Mouse (Mus musculus) liver, embryonic 16.5 days (tissue): ENCODE measurements around the gene Rsl1d1. TPM values are rescaled to one million over a fixed set of nuclear protein-coding genes. Genes with fewer than 3 reads are reported as not detected.

Experiments used
- ATAC-seq: fragments of 200-750 bp; cut with Nextera tagmentation; 2 replicates; pipeline ENCODE4 v1.8.0; 2017; ENCODE audit warnings: low read depth, mild to moderate bottlenecking, moderate number of reproducible peaks, moderate library complexity
- H3K27ac ChIP-seq: fragments of 300-500 bp; sonication (generic); 2 replicates; pipeline ENCODE4 v1.5.1; 2014; ENCODE audit warnings: mild to moderate bottlenecking, low read length
- H3K27me3 ChIP-seq: fragments of 300-500 bp; sonication (generic); 2 replicates; pipeline ENCODE4 v1.6.1; 2014; ENCODE audit warnings: low read depth, low read length, mixed read lengths; ENCODE audit not compliant: control insufficient read depth, insufficient read depth
- H3K36me3 ChIP-seq: fragments of 300-500 bp; sonication (generic); 2 replicates; pipeline ENCODE4 v1.6.1; 2014; ENCODE audit warnings: mild to moderate bottlenecking; ENCODE audit not compliant: control insufficient read depth, insufficient read depth
- H3K4me1 ChIP-seq: fragments of 300-500 bp; sonication (generic); 2 replicates; pipeline ENCODE4 v1.6.1; 2014; ENCODE audit warnings: low read depth, low read length, mixed read lengths; ENCODE audit not compliant: control insufficient read depth
- H3K4me2 ChIP-seq: fragments of 300-500 bp; sonication (generic); 2 replicates; pipeline ENCODE4 v1.6.1; 2014; ENCODE audit warnings: low read depth, low read length, mixed read lengths
- H3K4me3 ChIP-seq: fragments of 300-500 bp; sonication (generic); 2 replicates; pipeline ENCODE4 v1.5.1; 2014; ENCODE audit warnings: low read depth, mild to moderate bottlenecking, low read length
- H3K9ac ChIP-seq: fragments of 300-500 bp; sonication (generic); 2 replicates; pipeline ENCODE4 v1.6.1; 2014; ENCODE audit warnings: low read depth, low read length
- H3K9me3 ChIP-seq: fragments of 300-500 bp; sonication (generic); replicated peaks from 2 replicates; pipeline ENCODE4 v1.6.1; 2016; ENCODE audit warnings: low read length; ENCODE audit not compliant: control insufficient read depth
- WGBS: fragments of 180-500 bp; shearing (Covaris S2); extraction: QIAGEN DNeasy Blood & Tissue Kit; methylation state at CpG from one replicate; pipeline ENCODE4 v1.1.7; 2014; ENCODE audit not compliant: insufficient replicate concordance; 5-methylcytosine and 5-hydroxymethylcytosine counted together
- polyA plus RNA-seq: library from polyadenylated mRNA; unstranded; fragments of >200 nt; fragmentation: Nextera tagmentation; extraction: Ambion mirVana; gene quantifications from 2 replicates; pipeline ENCODE4 v1.2.1, GENCODE M21; 2015

The Rsl1d1 gene
- polyA plus RNA-seq = 66.9 and 74.3 TPM in 2 replicates

DNA sequence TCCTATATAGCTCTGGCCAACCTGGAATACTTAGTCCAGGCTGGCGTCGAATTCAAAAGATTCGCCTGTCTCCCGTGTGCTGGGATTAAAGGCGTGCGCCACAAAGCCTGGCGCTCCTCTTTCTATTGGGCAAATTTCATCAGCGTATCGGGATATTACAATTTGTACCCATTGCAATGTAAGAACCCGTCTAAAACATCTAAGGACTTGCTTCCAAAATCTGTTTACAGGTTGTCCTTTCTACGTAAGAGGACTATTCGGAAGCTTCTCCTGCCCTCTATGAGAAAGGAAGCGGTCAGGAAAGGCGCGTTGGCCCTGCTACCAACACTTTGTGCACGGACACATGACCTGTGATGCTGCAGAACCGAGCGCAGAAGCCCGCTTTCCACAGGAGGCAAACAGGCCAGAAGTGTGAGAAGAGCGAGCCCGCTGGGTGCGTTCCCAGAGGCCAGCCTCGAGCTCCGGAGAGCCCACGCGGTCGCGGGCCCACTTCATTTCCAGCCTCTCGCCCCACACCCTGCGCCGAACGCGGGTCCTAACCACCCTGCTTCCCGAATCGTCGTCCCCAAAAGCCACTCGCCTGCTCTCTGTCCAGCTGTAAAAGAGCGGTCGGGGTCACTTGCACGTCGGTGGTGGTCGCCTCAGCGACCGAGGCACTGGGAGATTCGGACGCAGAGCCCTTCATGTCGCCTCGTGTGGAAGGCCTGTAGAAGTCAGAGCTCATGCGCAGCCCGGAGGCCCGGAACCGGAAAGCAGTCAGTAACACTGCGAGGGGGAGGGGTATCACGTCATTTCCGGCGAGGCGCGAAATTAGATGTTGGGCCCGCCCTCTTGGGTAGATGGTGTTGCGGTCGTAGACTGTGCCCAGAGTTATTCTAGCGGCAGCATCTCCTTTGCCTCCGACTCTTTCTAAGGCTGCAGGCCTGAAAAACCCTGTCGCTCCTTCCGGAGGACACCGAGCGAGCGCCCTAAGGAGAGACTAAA lies at the start of gene Rsl1d1:
Gene Rsl1d1, minus strand, starts transcription at position 761 of the 984 bp plus-strand sequence.
- peak within 1 kb of the TSS; percentile 76 for H3K27ac ChIP-seq
- ATAC-seq = peak; percentile 98
- H3K4me2 ChIP-seq = peak within 1 kb of the TSS; percentile 92
- H3K27me3 ChIP-seq = no peaks in the 10 kb centered on the region
- H3K9me3 ChIP-seq = no peaks in the 10 kb centered on the region
- H3K36me3 ChIP-seq = peaks cover 22% of the 10 kb centered on the region
- under 1% methylated on average over 68 of the region's 68 CpGs for WGBS
- H3K9ac ChIP-seq = peak within 1 kb of the TSS; percentile 84
- peak within 1 kb of the TSS; percentile 89 for H3K4me3 ChIP-seq
- H3K4me1 ChIP-seq = peaks cover 20% of the 10 kb centered on the region

- H3K4me3 ChIP-seq = no peak overlapping the region
- H3K27me3 ChIP-seq = no peaks in the 10 kb centered on the region
- H3K36me3 ChIP-seq = no peaks in the 10 kb centered on the region
- no peaks in the 10 kb centered on the region for H3K9me3 ChIP-seq
- WGBS = 42% methylated on average over 2 of the region's 2 CpGs
- peaks cover 11% of the 10 kb centered on the region for H3K4me1 ChIP-seq
- no peak overlapping the region for H3K9ac ChIP-seq
- H3K4me2 ChIP-seq = no peak overlapping the region
- H3K27ac ChIP-seq = no peak overlapping the region
- no peak for ATAC-seq
Measured at GRCm38 (mm10) chr16:11247791-11248190, 44.7 kb upstream of the Rsl1d1 start.

- no peak for ATAC-seq
- Histone ChIP-seq H3K36me3 (no peaks in the 10 kb centered on the region), H3K27ac (no peak overlapping the region), H3K4me3 (no peak overlapping the region), H3K4me2 (no peak overlapping the region), H3K9ac (no peak overlapping the region), H3K9me3 (no peaks in the 10 kb centered on the region), H3K27me3 (no peaks in the 10 kb centered on the region), H3K4me1 (peaks cover 5% of the 10 kb centered on the region)
- 61% methylated on average over 9 of the region's 9 CpGs for WGBS
Measured at GRCm38 (mm10) chr16:11245767-11246166, 42.6 kb upstream of the Rsl1d1 start.

GRCm38 (mm10) chr16:11242401-11242800 lies 39.3 kb upstream of the Rsl1d1 start:
- no peaks in the 10 kb centered on the region for H3K27me3 ChIP-seq
- H3K36me3 ChIP-seq = peaks cover 4% of the 10 kb centered on the region
- 40% methylated on average over 1 of the region's 1 CpGs for WGBS
- no peak overlapping the region for H3K4me2 ChIP-seq
- H3K4me1 ChIP-seq = no peaks in the 10 kb centered on the region; the same call in 1 of the 2 replicates
- H3K9me3 ChIP-seq = no peaks in the 10 kb centered on the region
- ATAC-seq = no peak
- H3K4me3 ChIP-seq = no peak overlapping the region
- no peak overlapping the region for H3K27ac ChIP-seq
- no peak overlapping the region for H3K9ac ChIP-seq

DNA sequence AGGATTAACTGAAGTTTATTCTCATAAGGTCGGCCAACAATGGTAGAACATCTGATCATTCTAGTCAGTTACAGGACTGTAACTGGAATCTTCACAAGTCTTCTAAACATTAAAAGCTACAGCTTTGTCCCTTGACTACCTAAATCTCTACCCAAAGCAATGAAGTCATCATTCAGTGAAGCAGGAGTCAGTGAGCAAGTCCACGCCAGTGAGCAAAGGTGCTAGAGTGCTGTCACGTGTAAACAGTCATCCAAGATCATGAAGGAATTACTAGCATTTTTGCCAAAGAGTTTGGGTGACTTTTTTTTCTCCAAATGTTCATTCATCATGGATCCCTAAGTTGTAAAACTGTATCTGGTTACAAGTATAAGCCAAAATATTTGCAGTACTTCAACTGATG lies 14.7 kb upstream of the Rsl1d1 start:
- 76% methylated on average over 3 of the region's 3 CpGs for WGBS
- H3K27me3 ChIP-seq = no peaks in the 10 kb centered on the region
- no peak for ATAC-seq
- H3K9me3 ChIP-seq = no peaks in the 10 kb centered on the region
- H3K4me2 ChIP-seq = no peak overlapping the region
- H3K27ac ChIP-seq = no peak overlapping the region
- H3K9ac ChIP-seq = no peak overlapping the region
- no peaks in the 10 kb centered on the region for H3K4me1 ChIP-seq
- no peak overlapping the region for H3K4me3 ChIP-seq
- peaks cover 40% of the 10 kb centered on the region for H3K36me3 ChIP-seq

DNA sequence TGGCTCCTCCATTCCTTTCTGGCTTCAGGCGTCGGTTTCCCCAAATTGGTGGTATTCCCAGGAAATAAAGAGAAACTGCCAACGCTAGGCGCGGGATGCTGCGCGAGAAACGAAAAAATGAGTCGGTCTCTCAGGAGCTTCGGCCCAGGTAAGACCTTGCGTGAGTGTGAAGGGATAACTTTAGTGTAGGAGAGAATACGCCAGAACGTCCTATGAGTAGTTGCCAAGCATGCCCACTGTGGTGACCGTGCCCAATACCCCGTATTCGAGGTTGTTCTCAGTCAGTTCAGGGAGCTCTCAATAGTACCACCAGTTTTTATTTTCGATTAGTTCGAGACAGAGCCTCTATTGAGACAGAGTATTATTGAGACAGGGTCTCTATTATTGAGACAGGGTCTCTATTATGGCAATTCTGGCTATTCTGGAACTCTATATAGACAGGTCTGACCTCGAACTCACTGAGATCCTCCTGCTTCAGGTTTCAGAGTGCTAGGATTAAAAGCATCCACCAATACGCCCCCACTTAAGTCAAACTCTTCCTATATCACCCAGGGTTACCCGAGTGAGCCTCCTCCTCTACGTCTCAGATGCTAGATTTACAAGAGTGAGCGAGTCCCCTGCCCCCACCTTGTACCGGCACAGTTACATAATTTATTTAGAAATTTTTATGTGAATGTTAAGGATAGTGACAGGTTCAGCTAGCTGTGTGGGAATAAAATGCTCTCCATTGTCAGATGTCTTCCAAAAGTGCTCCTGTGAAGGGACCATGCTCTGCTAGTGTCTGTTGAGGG lies 664 bp upstream of the Rsl1d1 start:
- H3K36me3 ChIP-seq = peaks cover 19% of the 10 kb centered on the region
- peaks cover 16% of the 10 kb centered on the region for H3K4me1 ChIP-seq
- peak; percentile 49 for ATAC-seq
- 2% methylated on average over 24 of the region's 24 CpGs for WGBS
- H3K9me3 ChIP-seq = no peaks in the 10 kb centered on the region
- peak overlapping the region; percentile 78 for H3K4me2 ChIP-seq
- peak overlapping the region; percentile 89 for H3K4me3 ChIP-seq
- peak overlapping the region; percentile 84 for H3K9ac ChIP-seq
- H3K27me3 ChIP-seq = no peaks in the 10 kb centered on the region
- peak overlapping the region; percentile 75 for H3K27ac ChIP-seq

DNA sequence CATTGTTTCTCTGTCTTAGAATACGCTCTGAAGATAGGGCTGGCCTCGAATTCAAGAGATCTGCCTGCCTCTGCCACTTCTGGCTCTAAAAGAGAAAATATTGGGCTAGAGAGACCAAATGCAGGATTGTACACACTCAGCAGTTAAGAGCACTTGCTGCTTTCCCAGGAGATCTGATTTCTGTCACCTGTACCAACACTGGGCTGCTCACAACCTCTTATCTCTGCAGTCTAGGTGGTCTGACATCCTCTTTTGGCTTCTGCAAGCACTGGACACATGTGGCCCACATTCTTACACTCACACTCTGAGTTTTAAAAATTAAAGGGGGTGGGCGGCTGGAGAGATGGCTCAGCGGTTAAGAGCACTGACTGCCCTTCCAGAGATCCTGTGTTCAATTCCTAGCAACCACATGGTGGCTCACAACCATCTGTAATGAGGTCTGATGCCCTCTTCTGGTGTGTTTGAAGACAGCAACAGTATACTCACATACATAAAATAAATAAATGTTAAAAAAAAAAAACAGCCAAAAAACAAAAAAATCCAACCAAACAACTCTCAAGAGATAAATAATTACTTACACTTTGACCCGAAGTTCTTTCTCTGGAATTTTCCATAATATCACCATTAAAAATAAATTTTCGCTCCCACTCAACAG lies 1.3 kb downstream of the Rsl1d1 start:
- H3K9ac ChIP-seq = no peak overlapping the region; the same call in 1 of the 2 replicates
- H3K9me3 ChIP-seq = no peaks in the 10 kb centered on the region
- H3K4me3 ChIP-seq = peak overlapping the region; percentile 89
- WGBS = 44% methylated on average over 6 of the region's 6 CpGs
- peaks cover 20% of the 10 kb centered on the region for H3K4me1 ChIP-seq
- peaks cover 27% of the 10 kb centered on the region; the same call in 1 of the 2 replicates for H3K36me3 ChIP-seq
- no peak overlapping the region for H3K27ac ChIP-seq
- peak overlapping the region; percentile 92 for H3K4me2 ChIP-seq
- no peak for ATAC-seq
- H3K27me3 ChIP-seq = no peaks in the 10 kb centered on the region

- ATAC-seq = no peak
- H3K9ac ChIP-seq = no peak overlapping the region
- peaks cover 20% of the 10 kb centered on the region for H3K4me1 ChIP-seq
- 94% methylated on average over 3 of the region's 3 CpGs for WGBS
- peaks cover 41% of the 10 kb centered on the region for H3K36me3 ChIP-seq
- no peak overlapping the region for H3K27ac ChIP-seq
- H3K4me2 ChIP-seq = no peak overlapping the region
- H3K27me3 ChIP-seq = no peaks in the 10 kb centered on the region
- H3K9me3 ChIP-seq = no peaks in the 10 kb centered on the region
- no peak overlapping the region for H3K4me3 ChIP-seq
Measured at GRCm38 (mm10) chr16:11200247-11200646, 2.9 kb downstream of the Rsl1d1 start.
